Mouse (Mus musculus): ENCODE results near the gene Tpcn2. TPM values are rescaled to one million over a fixed set of nuclear protein-coding genes. Genes with fewer than 3 reads are reported as not detected.

Gene Tpcn2
- polyA plus RNA-seq, 2 experiments: 0.39 to 3.3 TPM

- Histone ChIP-seq H3K4me2 (ENCODE audit: low read depth) (no peak overlapping the region), H3K27me3 (ENCODE audit: control insufficient read depth, insufficient read depth, low read length) (no peaks in the 10 kb centered on the region), H3K4me3 (ENCODE audit: insufficient read depth in 1 of 2, low read depth in 2 of 2, low read length in 2 of 2) (no peak overlapping the region), H3K27ac (no peak overlapping the region), H3K9ac (replicated peaks) (no peak overlapping the region), H3K4me1 (replicated peaks; ENCODE audit: control insufficient read depth in 2 of 2, insufficient read depth in 2 of 2, low read length in 1 of 2) (no peaks in the 10 kb centered on the region), H3K36me3 (replicated peaks; ENCODE audit: control insufficient read depth, insufficient read depth, low read depth) (no peaks in the 10 kb centered on the region), H3K9me3 (ENCODE audit: control insufficient read depth, low read length) (no peaks in the 10 kb centered on the region)
- ATAC-seq (ENCODE audit: insufficient read depth) (no peak), DNase-seq (ENCODE audit: low read depth in 3 of 3, low spot score in 3 of 3) (no peak)
- WGBS (ENCODE audit: insufficient replicate concordance): 27% methylated on average over 5 of the region's 5 CpGs
- TF ChIP-seq EP300 (IDR thresholded peaks at IDR 0.05; ENCODE audit: low read depth) (no peak), CTCF (IDR thresholded peaks at IDR 0.05; ENCODE audit: low read depth) (no peak)
These were observed 26.7 kb upstream of the Tpcn2 start for GRCm38 (mm10) chr7:145310526-145310925.

- H3K4me3 ChIP-seq (ENCODE audit: insufficient read depth in 1 of 2, low read depth in 2 of 2, low read length in 2 of 2): no peak overlapping the region
- no peaks in the 10 kb centered on the region for H3K9me3 ChIP-seq (ENCODE audit: control insufficient read depth, low read length)
- H3K4me1 ChIP-seq (replicated peaks; ENCODE audit: control insufficient read depth in 2 of 2, insufficient read depth in 2 of 2, low read length in 1 of 2): no peaks in the 10 kb centered on the region
- H3K27ac ChIP-seq: no peak overlapping the region
- H3K4me2 ChIP-seq (ENCODE audit: low read depth): no peak overlapping the region
- DNase-seq (ENCODE audit: low read depth in 3 of 3, low spot score in 3 of 3) (no peak), ATAC-seq (ENCODE audit: insufficient read depth) (no peak)
- no peak overlapping the region for H3K9ac ChIP-seq (replicated peaks)
- no peaks in the 10 kb centered on the region for H3K27me3 ChIP-seq (ENCODE audit: control insufficient read depth, insufficient read depth, low read length)
- WGBS (ENCODE audit: insufficient replicate concordance): 39% methylated on average over 1 of the region's 1 CpGs
- no peak for TF ChIP-seq EP300 (IDR thresholded peaks at IDR 0.05; ENCODE audit: low read depth)
- TF ChIP-seq CTCF (IDR thresholded peaks at IDR 0.05; ENCODE audit: low read depth): no peak
- H3K36me3 ChIP-seq (replicated peaks; ENCODE audit: control insufficient read depth, insufficient read depth, low read depth): no peaks in the 10 kb centered on the region
These were observed 26.1 kb upstream of the Tpcn2 start for GRCm38 (mm10) chr7:145309877-145310276.

DNA sequence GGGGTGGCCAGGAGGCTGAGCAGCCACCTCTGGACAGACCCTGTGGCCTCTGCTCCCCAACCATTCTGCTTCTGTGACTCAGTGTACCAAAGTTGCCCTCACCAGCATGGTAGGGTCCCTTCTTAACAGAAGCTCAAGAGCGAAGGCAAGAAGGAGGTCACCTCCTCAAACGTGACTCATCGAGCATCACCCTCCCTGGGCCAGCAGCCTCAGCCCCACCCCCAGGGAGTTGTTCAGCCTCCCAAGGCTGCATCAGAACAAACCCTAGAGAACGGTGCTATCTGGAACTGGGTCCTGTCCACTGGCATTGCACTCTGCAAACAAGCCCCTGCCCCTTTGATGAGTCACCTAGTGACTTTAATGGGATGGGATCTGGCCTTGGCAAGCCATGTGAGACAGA lies 25.1 kb upstream of the Tpcn2 start:
- no peak for ATAC-seq (ENCODE audit: insufficient read depth)
- H3K4me1 ChIP-seq (replicated peaks; ENCODE audit: control insufficient read depth in 2 of 2, insufficient read depth in 2 of 2, low read length in 1 of 2): no peaks in the 10 kb centered on the region
- H3K4me2 ChIP-seq (ENCODE audit: low read depth): no peak overlapping the region
- H3K27me3 ChIP-seq (ENCODE audit: control insufficient read depth, insufficient read depth, low read length): no peaks in the 10 kb centered on the region
- no peaks in the 10 kb centered on the region for H3K36me3 ChIP-seq (replicated peaks; ENCODE audit: control insufficient read depth, insufficient read depth, low read depth)
- no peak overlapping the region for H3K4me3 ChIP-seq (ENCODE audit: insufficient read depth in 1 of 2, low read depth in 2 of 2, low read length in 2 of 2)
- WGBS (ENCODE audit: insufficient replicate concordance): 46% methylated on average over 4 of the region's 4 CpGs
- no peak for DNase-seq (ENCODE audit: low read depth in 3 of 3, low spot score in 3 of 3)
- no peak for TF ChIP-seq CTCF (IDR thresholded peaks at IDR 0.05; ENCODE audit: low read depth)
- no peak for TF ChIP-seq EP300 (IDR thresholded peaks at IDR 0.05; ENCODE audit: low read depth)
- no peak overlapping the region for H3K27ac ChIP-seq
- H3K9ac ChIP-seq (replicated peaks): no peak overlapping the region
- no peaks in the 10 kb centered on the region for H3K9me3 ChIP-seq (ENCODE audit: control insufficient read depth, low read length)

GRCm38 (mm10) chr7:145308061-145308675 lies 24.4 kb upstream of the Tpcn2 start:
- H3K36me3 ChIP-seq (replicated peaks; ENCODE audit: control insufficient read depth, insufficient read depth, low read depth): no peaks in the 10 kb centered on the region
- H3K27ac ChIP-seq: no peak overlapping the region
- H3K4me1 ChIP-seq (replicated peaks; ENCODE audit: control insufficient read depth in 2 of 2, insufficient read depth in 2 of 2, low read length in 1 of 2): no peaks in the 10 kb centered on the region
- no peak overlapping the region for H3K9ac ChIP-seq (replicated peaks)
- ATAC-seq (ENCODE audit: insufficient read depth): no peak
- H3K27me3 ChIP-seq (ENCODE audit: control insufficient read depth, insufficient read depth, low read length): no peaks in the 10 kb centered on the region
- no peak for TF ChIP-seq CTCF (IDR thresholded peaks at IDR 0.05; ENCODE audit: low read depth)
- no peak for TF ChIP-seq EP300 (IDR thresholded peaks at IDR 0.05; ENCODE audit: low read depth)
- H3K4me3 ChIP-seq (ENCODE audit: insufficient read depth in 1 of 2, low read depth in 2 of 2, low read length in 2 of 2): no peak overlapping the region
- no peak for DNase-seq (ENCODE audit: low read depth in 3 of 3, low spot score in 3 of 3)
- H3K4me2 ChIP-seq (ENCODE audit: low read depth): no peak overlapping the region
- no peaks in the 10 kb centered on the region for H3K9me3 ChIP-seq (ENCODE audit: control insufficient read depth, low read length)
- WGBS (ENCODE audit: insufficient replicate concordance): 56% methylated on average over 30 of the region's 30 CpGs

GRCm38 (mm10) chr7:145307636-145308035 lies 23.8 kb upstream of the Tpcn2 start:
- DNase-seq (ENCODE audit: low read depth in 3 of 3, low spot score in 3 of 3): no peak
- no peaks in the 10 kb centered on the region for H3K36me3 ChIP-seq (replicated peaks; ENCODE audit: control insufficient read depth, insufficient read depth, low read depth)
- no peak for ATAC-seq (ENCODE audit: insufficient read depth)
- no peaks in the 10 kb centered on the region for H3K9me3 ChIP-seq (ENCODE audit: control insufficient read depth, low read length)
- no peak overlapping the region for H3K27ac ChIP-seq
- H3K4me2 ChIP-seq (ENCODE audit: low read depth): no peak overlapping the region
- no peak overlapping the region for H3K9ac ChIP-seq (replicated peaks)
- H3K4me1 ChIP-seq (replicated peaks; ENCODE audit: control insufficient read depth in 2 of 2, insufficient read depth in 2 of 2, low read length in 1 of 2): peaks cover 0 to 4% of the 10 kb centered on the region in 2 experiments; a peak in 1 of 4 replicates
- no peak overlapping the region for H3K4me3 ChIP-seq (ENCODE audit: insufficient read depth in 1 of 2, low read depth in 2 of 2, low read length in 2 of 2)
- WGBS (ENCODE audit: insufficient replicate concordance): 78% methylated on average over 10 of the region's 10 CpGs
- H3K27me3 ChIP-seq (ENCODE audit: control insufficient read depth, insufficient read depth, low read length): no peaks in the 10 kb centered on the region
- TF ChIP-seq EP300 (IDR thresholded peaks at IDR 0.05; ENCODE audit: low read depth) (no peak), CTCF (IDR thresholded peaks at IDR 0.05; ENCODE audit: low read depth) (no peak)
